Mouse (Mus musculus) liver, embryonic 14.5 days (tissue): Measurements from ENCODE around the gene Ehbp1l1. TPM values are rescaled to one million over a fixed set of nuclear protein-coding genes. Genes with fewer than 3 reads are reported as not detected.

Experiments used
- ATAC-seq: fragments of 200-750 bp; cut with Nextera tagmentation; 2 replicates; pipeline ENCODE4 v1.8.0; 2017; ENCODE audit warnings: moderate number of reproducible peaks, mild to moderate bottlenecking, moderate library complexity; ENCODE audit not compliant: insufficient read depth
- DNase-seq, 3 experiments: peaks; one replicate each; pipeline ENCODE4 v3.0.0-alpha.2; 2012 to 2013; ENCODE audit warnings: low read depth in 3 of 3, low spot score in 3 of 3
- H3K27ac ChIP-seq: fragments of 300-500 bp; sonication (generic); 2 replicates; pipeline ENCODE4 v1.5.1; 2014; ENCODE audit warnings: moderate library complexity, mild to moderate bottlenecking, control low read depth, inconsistent platforms
- H3K27me3 ChIP-seq: fragments of 300-500 bp; sonication (generic); 2 replicates; pipeline ENCODE4 v1.6.1; 2014; ENCODE audit warnings: mild to moderate bottlenecking, low read length, moderate library complexity; ENCODE audit not compliant: control insufficient read depth, insufficient read depth
- H3K36me3 ChIP-seq: fragments of 300-500 bp; sonication (generic); replicated peaks from 2 replicates; pipeline ENCODE4 v1.6.1; 2014; ENCODE audit warnings: low read depth; ENCODE audit not compliant: control insufficient read depth, insufficient read depth
- H3K4me1 ChIP-seq, 2 experiments: fragments of 200-500 bp in 1 of 2; fragments of 300-500 bp in 1 of 2; sonication (generic) in 1 of 2; replicated peaks; 2 replicates each; pipeline ENCODE4 v1.6.1; 2012 to 2014; ENCODE audit warnings: antibody characterized with exemption in 1 of 2, inconsistent platforms in 1 of 2, low read length in 1 of 2; ENCODE audit not compliant: control insufficient read depth in 2 of 2, insufficient read depth in 2 of 2
- H3K4me2 ChIP-seq: fragments of 300-500 bp; sonication (generic); 2 replicates; pipeline ENCODE4 v1.6.1; 2014; ENCODE audit warnings: low read depth, mild to moderate bottlenecking, control low read depth, moderate library complexity
- H3K4me3 ChIP-seq, 2 experiments: fragments of 200-500 bp in 1 of 2; fragments of 300-500 bp in 1 of 2; sonication (generic) in 1 of 2; 2 replicates each; pipeline ENCODE4 v1.5.1; 2012 to 2014; ENCODE audit warnings: low read depth in 2 of 2, low read length in 2 of 2, mild to moderate bottlenecking in 2 of 2, control low read depth in 1 of 2, inconsistent platforms in 1 of 2, moderate library complexity in 1 of 2; ENCODE audit not compliant: insufficient read depth in 1 of 2
- H3K9ac ChIP-seq: fragments of 300-500 bp; sonication (generic); replicated peaks from 2 replicates; pipeline ENCODE4 v1.6.1; 2014; ENCODE audit warnings: mild to moderate bottlenecking, control low read depth, moderate library complexity
- H3K9me3 ChIP-seq: fragments of 300-500 bp; sonication (generic); 2 replicates; pipeline ENCODE4 v1.6.1; 2016; ENCODE audit warnings: low read length, mixed read lengths; ENCODE audit not compliant: control insufficient read depth
- CTCF ChIP-seq: IDR thresholded peaks from 2 replicates; pipeline ENCODE4 v1.5.1; 2016; ENCODE audit warnings: antibody characterized with exemption, low read depth, control low read depth
- EP300 ChIP-seq: IDR thresholded peaks from 2 replicates; pipeline ENCODE4 v1.6.1; 2016; ENCODE audit warnings: antibody characterized with exemption, low read depth
- WGBS: fragments of 180-500 bp; shearing (Covaris S2); extraction: QIAGEN DNeasy Blood & Tissue Kit; methylation state at CpG from one replicate; pipeline ENCODE4 v1.1.7; 2014; ENCODE audit not compliant: insufficient replicate concordance; 5-methylcytosine and 5-hydroxymethylcytosine counted together
- polyA plus RNA-seq, 2 experiments: library from polyadenylated mRNA; depleted of rRNA in 1 of 2; stranded (reverse) in 1 of 2; unstranded in 1 of 2; fragments of >200 nt; fragmentation: Nextera tagmentation in 1 of 2; extraction: Ambion mirVana in 1 of 2; gene quantifications; 2 replicates each; pipeline versions ENCODE4 v1.2.1 to v1.2.3; 2012 to 2014

Ehbp1l1 gene
- polyA plus RNA-seq, 2 experiments, result 66.0 to 95.5 TPM

DNA sequence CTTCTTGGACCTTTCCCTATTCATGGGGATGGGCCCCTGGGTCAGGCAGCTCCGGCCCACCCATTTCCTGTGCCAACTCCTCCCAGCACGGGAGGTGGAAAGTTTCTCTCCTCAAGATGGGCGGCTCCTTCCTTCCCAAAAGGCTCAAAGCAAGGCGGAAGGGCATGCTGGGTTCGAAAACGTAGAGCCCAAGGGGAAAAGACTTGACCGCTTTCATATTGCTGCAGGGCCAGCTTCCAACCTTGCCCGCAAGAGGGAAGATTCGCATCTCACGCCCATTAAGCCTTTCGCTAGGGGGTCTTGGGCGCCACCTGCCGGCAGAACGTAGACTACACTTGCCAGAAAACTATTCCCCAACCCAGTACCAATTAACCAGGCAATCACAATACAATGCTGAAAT is 1.6 kb upstream of the Ehbp1l1 start:
- Histone ChIP-seq H3K9me3 (no peaks in the 10 kb centered on the region), H3K9ac (peak overlapping the region; percentile 96), H3K4me2 (peak overlapping the region; percentile 95), H3K4me3 (peak overlapping the region; percentile 74 to 96), H3K27ac (peak overlapping the region; percentile 98), H3K36me3 (peaks cover 20% of the 10 kb centered on the region), H3K27me3 (no peaks in the 10 kb centered on the region), H3K4me1 (peaks cover 37 to 47% of the 10 kb centered on the region in 2 experiments)
- WGBS, result under 1% methylated on average over 14 of the region's 14 CpGs
- peak; percentile 74 to 85 (median 78) for DNase-seq
- TF ChIP-seq CTCF (peak; percentile 100), EP300 (no peak)
- ATAC-seq, result no peak

DNA sequence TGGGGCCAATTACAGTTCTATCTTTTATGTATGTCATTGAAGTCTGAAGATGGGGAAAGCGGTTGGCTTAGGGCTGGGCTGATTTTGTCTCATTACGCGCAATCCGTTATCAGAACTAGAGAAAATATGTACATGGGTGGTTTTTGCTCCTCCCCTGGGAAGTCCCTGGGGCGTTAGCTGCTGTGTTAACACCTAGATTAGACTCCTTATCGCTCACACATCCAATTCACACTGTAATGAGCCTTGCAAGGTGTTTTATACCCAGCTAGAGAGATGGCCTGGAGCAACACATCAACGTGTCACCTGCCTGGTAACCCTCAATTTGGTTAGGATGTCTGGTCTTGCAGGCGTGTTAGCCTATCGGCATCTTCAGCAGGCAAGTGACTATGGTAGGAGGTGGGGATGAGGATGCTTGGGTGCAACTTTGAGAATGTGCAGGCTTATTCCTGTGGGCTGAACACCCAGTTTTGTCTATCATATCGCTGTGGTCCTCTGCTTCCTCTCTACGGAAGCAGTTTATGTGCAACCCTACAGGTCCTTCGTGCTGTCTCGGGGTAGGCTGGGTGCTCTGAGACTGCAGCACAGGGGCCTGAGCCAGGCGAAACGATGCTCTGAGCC is 953 bp upstream of the Ehbp1l1 start:
- H3K27me3 ChIP-seq, result no peaks in the 10 kb centered on the region
- WGBS, result 14% methylated on average over 15 of the region's 15 CpGs
- H3K9ac ChIP-seq, result peak overlapping the region; percentile 96
- H3K4me1 ChIP-seq, result peaks cover 43 to 54% of the 10 kb centered on the region in 2 experiments
- peak overlapping the region; percentile 74 to 96 for H3K4me3 ChIP-seq
- H3K27ac ChIP-seq, result peak overlapping the region; percentile 98
- peak; percentile 85 for TF ChIP-seq EP300
- no peak for TF ChIP-seq CTCF
- peaks cover 26% of the 10 kb centered on the region for H3K36me3 ChIP-seq
- peak; percentile 88 to 95 (median 91) for DNase-seq
- H3K4me2 ChIP-seq, result peak overlapping the region; percentile 95
- no peaks in the 10 kb centered on the region for H3K9me3 ChIP-seq
- peak; percentile 63 for ATAC-seq

GRCm38 (mm10) chr19:5725029-5725707 is 949 bp downstream of the Ehbp1l1 start:
- peaks cover 45% of the 10 kb centered on the region for H3K36me3 ChIP-seq
- H3K4me2 ChIP-seq, result peak overlapping the region; percentile 95
- H3K9ac ChIP-seq, result peak overlapping the region; percentile 96
- TF ChIP-seq CTCF (no peak), EP300 (no peak)
- ATAC-seq, result peak; percentile 9; the same call in 1 of the 2 replicates
- H3K4me1 ChIP-seq, result peaks cover 30 to 49% of the 10 kb centered on the region in 2 experiments
- no peak for DNase-seq
- WGBS, result 11% methylated on average over 12 of the region's 12 CpGs
- H3K27me3 ChIP-seq, result no peaks in the 10 kb centered on the region
- H3K27ac ChIP-seq, result peak overlapping the region; percentile 98
- no peaks in the 10 kb centered on the region for H3K9me3 ChIP-seq
- peak overlapping the region; percentile 74 to 96 for H3K4me3 ChIP-seq

DNA sequence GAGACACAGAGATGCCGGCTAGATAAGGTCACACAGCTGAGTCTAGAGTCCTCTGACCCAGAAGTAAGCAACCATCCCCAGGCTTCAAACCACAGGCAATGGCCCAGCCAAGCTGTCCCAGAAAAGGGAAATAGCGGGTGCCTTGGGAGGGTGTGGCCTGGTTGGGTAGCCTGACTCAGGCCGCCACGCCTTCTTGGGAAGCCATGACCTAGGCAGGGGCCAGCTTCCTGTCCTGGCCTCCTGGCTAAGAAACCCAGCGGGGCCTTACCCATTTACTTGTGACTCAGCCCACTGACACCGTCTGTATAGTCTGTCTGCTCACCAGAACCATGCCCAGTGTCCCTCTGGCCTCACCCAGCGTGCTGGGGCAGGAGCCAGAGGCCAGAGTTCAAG is 1.6 kb downstream of the Ehbp1l1 start:
- peak overlapping the region; percentile 74 to 96 for H3K4me3 ChIP-seq
- peak overlapping the region; percentile 95 for H3K4me2 ChIP-seq
- H3K9me3 ChIP-seq, result no peaks in the 10 kb centered on the region
- DNase-seq (peak; percentile 77 to 85 (median 78)), ATAC-seq (peak; percentile 58)
- H3K36me3 ChIP-seq, result peaks cover 52% of the 10 kb centered on the region
- peak overlapping the region; percentile 98 for H3K27ac ChIP-seq
- WGBS, result 11% methylated on average over 7 of the region's 7 CpGs
- H3K4me1 ChIP-seq, result peaks cover 25 to 44% of the 10 kb centered on the region in 2 experiments
- H3K27me3 ChIP-seq, result no peaks in the 10 kb centered on the region
- TF ChIP-seq CTCF, result no peak
- TF ChIP-seq EP300, result 0 out of 2 replicates have a peak, but pooled peaks have one; percentile 19
- H3K9ac ChIP-seq, result peak overlapping the region; percentile 96

DNA sequence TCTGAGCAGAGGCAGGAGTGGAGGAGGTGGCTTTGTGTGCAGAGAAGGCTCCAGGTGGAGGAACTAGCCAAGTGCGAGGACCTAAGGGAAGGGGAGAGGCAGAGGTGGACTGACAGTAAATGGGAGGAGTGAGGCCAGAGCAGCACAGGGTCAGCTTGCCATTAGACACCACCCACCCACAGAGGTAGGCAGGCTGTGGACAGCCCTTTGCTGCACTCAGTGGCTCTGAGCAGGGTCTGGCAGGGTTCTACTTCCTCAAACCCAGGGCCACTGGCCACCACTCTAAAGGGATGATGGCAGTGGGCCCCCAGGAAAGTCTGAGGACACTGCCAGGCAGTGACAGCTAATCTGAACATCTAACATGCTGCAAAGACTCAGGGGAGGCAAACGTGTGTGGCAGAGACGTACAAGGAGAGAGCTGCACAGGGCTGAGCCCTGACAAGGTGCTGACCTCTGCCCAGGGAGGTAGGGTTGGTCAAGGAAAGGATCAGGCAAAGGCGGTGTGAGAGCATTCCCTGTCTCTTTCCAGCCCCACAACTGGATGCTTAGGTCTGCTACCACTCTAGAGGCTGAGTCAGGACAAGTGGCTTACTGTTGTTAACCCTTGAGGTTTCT is 2.1 kb downstream of the Ehbp1l1 start:
- Histone ChIP-seq H3K27ac (peak overlapping the region; percentile 98), H3K27me3 (no peaks in the 10 kb centered on the region), H3K9me3 (no peaks in the 10 kb centered on the region), H3K4me3 (peak overlapping the region; percentile 74 to 96), H3K36me3 (peaks cover 57% of the 10 kb centered on the region), H3K4me1 (peaks cover 25 to 44% of the 10 kb centered on the region in 2 experiments), H3K9ac (peak overlapping the region; percentile 96), H3K4me2 (peak overlapping the region; percentile 95)
- DNase-seq (no peak), ATAC-seq (no peak)
- no peak for TF ChIP-seq CTCF
- no peak for TF ChIP-seq EP300
- 17% methylated on average over 4 of the region's 4 CpGs for WGBS
